Mouse (Mus musculus) C2C12 (cell line): ENCODE data around the gene Uspl1.

Experiments
- CTCF ChIP-seq: IDR thresholded peaks from one replicate; pipeline ENCODE4 v1.5.1; 2011; ENCODE audit not compliant: control insufficient read depth, insufficient read depth, insufficient read length
- MAX ChIP-seq: IDR thresholded peaks from one replicate; pipeline ENCODE4 v1.6.1; 2011; ENCODE audit warnings: mild to moderate bottlenecking, control low read depth
- USF1 ChIP-seq: IDR thresholded peaks from one replicate; pipeline ENCODE4 v1.6.1; 2011; ENCODE audit warnings: low read depth, mild to moderate bottlenecking, control low read depth, moderate library complexity

DNA sequence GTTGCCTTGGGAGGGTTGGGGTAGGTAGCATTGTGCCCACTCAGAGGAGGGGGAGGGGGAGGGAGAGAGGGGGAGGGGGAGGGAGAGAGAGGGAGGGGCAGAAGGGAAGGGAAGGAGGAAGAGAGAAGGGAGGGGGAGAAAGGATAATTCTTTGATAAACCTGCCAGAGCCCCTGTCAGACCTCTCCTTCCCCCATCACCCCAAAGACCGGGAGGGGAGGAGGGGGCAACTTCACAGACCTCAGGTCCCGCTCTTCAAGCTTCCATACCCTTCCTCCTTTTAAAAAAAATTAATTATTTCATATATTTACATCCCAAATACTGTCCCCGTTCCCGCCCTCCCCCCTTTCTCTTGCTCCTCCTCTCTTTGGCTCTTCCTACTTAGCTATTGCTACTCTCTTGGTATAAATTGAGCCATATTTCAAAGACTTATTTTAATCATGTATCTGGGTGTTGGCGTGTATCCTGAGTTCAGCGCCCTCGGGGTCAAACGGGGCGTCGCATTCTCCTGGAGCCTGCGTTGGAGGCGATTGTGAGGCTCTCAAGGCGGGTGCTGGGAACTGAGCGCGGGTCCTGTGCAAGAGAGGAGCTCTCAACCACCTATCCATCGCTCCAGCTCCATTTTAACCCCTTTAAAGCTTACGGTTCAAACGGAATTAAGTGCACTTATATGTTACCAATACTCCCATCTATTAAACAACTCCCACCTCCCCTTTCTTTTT is 45.6 kb downstream of the Uspl1 start:
- TF ChIP-seq CTCF (no peak), MAX (no peak), USF1 (no peak)
